Mouse (Mus musculus) limb, embryonic 13.5 days (tissue): ENCODE measurements around the gene Klhl33. TPM values are rescaled to one million over a fixed set of nuclear protein-coding genes. Genes with fewer than 3 reads are reported as not detected.

ENCODE experiments used
- ATAC-seq: fragments of 200-750 bp; cut with Nextera tagmentation; 2 replicates; pipeline ENCODE4 v1.8.0; 2017; ENCODE audit warnings: low read depth, moderate number of reproducible peaks, moderate TSS enrichment; ENCODE audit not compliant: low FRiP score
- H3K27ac ChIP-seq: fragments of 300-500 bp; sonication (generic); 2 replicates; pipeline ENCODE4 v1.5.1; 2015; ENCODE audit warnings: inconsistent platforms, mild to moderate bottlenecking, moderate library complexity
- H3K27me3 ChIP-seq: fragments of 300-500 bp; sonication (generic); 2 replicates; pipeline ENCODE4 v1.6.1; 2015; ENCODE audit warnings: mild to moderate bottlenecking, inconsistent platforms
- H3K36me3 ChIP-seq: fragments of 300-500 bp; sonication (generic); 2 replicates; pipeline ENCODE4 v1.6.1; 2015; ENCODE audit warnings: inconsistent platforms, mild to moderate bottlenecking, moderate library complexity
- H3K4me1 ChIP-seq: fragments of 300-500 bp; sonication (generic); 2 replicates; pipeline ENCODE4 v1.6.1; 2015; ENCODE audit warnings: inconsistent platforms
- H3K4me2 ChIP-seq: fragments of 300-500 bp; sonication (generic); replicated peaks from 2 replicates; pipeline ENCODE4 v1.6.1; 2015; ENCODE audit warnings: inconsistent platforms, mild to moderate bottlenecking, moderate library complexity
- H3K4me3 ChIP-seq: fragments of 300-500 bp; sonication (generic); 2 replicates; pipeline ENCODE4 v1.5.1; 2015; ENCODE audit warnings: moderate library complexity, mild to moderate bottlenecking, inconsistent platforms
- H3K9ac ChIP-seq: fragments of 300-500 bp; sonication (generic); 2 replicates; pipeline ENCODE4 v1.6.1; 2015; ENCODE audit warnings: mild to moderate bottlenecking, inconsistent platforms
- H3K9me3 ChIP-seq: fragments of 300-500 bp; sonication (generic); 2 replicates; pipeline ENCODE4 v1.6.1; 2016; ENCODE audit warnings: inconsistent platforms
- WGBS: fragments of 180-500 bp; shearing (Covaris S2); methylation state at CpG from one replicate; pipeline ENCODE4 v1.1.7; 2015; 5-methylcytosine and 5-hydroxymethylcytosine counted together
- polyA plus RNA-seq: library from polyadenylated mRNA; unstranded; fragments of >200 nt; fragmentation: Nextera tagmentation; extraction: Ambion mirVana; gene quantifications from 2 replicates; pipeline ENCODE4 v1.2.1, GENCODE M21; 2015

Gene Klhl33
- polyA plus RNA-seq, 1 experiment from 2014 or later: 0.08 TPM

DNA sequence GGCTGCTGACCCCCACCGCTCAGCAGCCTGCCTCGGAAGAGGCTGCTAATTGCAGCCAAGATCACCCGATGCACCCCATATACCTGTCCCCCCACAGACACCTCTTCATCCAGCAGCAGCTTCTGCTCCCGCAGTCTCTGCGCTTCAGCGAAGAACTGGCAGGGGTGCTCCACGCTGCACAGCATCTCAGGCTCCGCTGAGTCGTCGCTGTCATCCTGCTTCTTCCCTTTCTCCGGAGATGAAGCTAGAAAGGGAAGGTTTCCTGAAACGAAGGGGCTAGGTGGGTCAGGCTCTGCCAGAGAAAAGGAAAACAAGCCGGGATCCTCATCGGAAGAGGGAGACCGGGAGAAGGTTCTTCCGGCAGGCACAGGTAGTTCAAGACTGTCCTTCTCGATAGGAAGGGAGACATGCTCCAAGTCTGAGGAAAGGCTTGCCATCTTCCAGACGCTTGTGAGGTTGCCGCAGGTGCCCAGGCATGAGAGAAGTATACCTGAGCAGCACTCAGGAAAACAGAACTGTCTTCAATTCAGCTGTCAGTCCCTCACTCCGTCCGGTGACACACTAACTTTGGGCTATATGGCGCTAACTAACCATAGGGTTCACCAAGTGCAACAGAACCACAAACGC is 447 bp downstream of the Klhl33 start:
- H3K27ac ChIP-seq: no peak overlapping the region
- H3K9ac ChIP-seq: peak overlapping the region; percentile 55
- H3K27me3 ChIP-seq: peaks cover 52% of the 10 kb centered on the region
- H3K4me2 ChIP-seq: peak overlapping the region; percentile 74
- peaks cover 9% of the 10 kb centered on the region for H3K4me1 ChIP-seq
- ATAC-seq: no peak
- 16% methylated on average over 23 of the region's 23 CpGs for WGBS
- H3K9me3 ChIP-seq: no peaks in the 10 kb centered on the region
- H3K4me3 ChIP-seq: peak overlapping the region; percentile 40
- H3K36me3 ChIP-seq: no peaks in the 10 kb centered on the region

DNA sequence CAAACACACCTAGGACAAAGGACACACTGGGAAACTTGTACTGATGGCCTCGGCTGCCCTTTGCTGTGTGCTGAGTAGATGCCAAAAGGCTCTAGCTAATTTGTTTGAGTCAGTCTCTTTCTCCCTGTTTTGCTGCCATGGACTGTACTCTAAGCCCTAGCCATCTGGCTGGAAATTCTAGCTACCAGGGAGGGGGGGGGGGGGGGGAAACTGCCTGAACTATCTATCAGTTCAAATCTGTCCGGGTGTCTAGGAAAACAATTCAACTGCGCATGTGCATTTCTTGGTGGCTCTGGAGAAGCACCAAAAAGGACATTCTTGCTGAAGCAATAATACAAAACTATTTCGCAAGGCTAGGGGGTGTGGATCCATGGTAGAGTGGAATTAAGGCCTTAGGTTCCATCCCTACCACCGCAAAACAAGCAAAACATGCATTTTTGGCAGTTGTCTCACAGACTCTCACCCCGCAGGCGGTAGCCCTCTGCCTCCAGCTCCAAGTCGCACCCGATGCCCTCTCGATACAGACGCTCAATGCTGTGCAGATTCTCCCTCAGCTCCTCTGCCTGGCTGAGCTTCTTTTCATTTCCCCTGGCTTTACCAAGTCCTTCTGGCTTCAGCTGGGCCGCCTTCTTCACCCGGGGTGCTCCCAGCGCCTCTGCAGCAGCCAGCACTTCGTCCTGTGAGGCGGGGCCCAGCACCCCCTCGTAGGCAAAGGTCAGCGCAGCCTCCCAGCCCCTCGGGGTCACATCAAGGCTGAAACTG is 1.1 kb downstream of the Klhl33 start:
- H3K9ac ChIP-seq: peak overlapping the region; percentile 55
- no peak overlapping the region for H3K27ac ChIP-seq
- H3K9me3 ChIP-seq: no peaks in the 10 kb centered on the region
- peak overlapping the region; percentile 74 for H3K4me2 ChIP-seq
- H3K27me3 ChIP-seq: peaks cover 52% of the 10 kb centered on the region
- H3K36me3 ChIP-seq: no peaks in the 10 kb centered on the region
- peaks cover 9% of the 10 kb centered on the region for H3K4me1 ChIP-seq
- 16% methylated on average over 19 of the region's 19 CpGs for WGBS
- ATAC-seq: no peak
- peak overlapping the region; percentile 40 for H3K4me3 ChIP-seq

DNA sequence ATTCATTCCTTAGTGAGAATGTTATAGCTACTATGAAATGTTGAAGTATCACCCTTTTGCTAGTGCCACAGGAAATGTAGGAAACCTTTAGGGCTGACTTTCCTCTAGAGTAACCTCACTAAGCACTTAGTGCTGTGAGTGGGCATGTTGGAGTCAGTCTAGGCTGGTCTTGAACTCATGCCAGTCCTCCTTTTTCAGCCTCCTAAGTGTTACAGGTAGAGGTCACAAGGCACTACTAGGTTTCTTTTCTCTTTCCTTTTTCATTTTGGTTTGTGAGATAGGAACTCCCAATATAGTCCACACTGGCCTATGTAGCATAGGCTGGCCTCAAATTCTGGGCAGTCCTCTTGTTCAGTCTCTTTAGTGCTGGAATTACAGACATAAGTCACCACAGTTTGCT is 1.9 kb downstream of the Klhl33 start:
- Histone ChIP-seq H3K4me2 (no peak overlapping the region), H3K4me1 (peaks cover 9% of the 10 kb centered on the region), H3K27me3 (peaks cover 51% of the 10 kb centered on the region), H3K9ac (no peak overlapping the region), H3K27ac (no peak overlapping the region), H3K4me3 (no peak overlapping the region), H3K9me3 (no peaks in the 10 kb centered on the region), H3K36me3 (no peaks in the 10 kb centered on the region)
- ATAC-seq: no peak

DNA sequence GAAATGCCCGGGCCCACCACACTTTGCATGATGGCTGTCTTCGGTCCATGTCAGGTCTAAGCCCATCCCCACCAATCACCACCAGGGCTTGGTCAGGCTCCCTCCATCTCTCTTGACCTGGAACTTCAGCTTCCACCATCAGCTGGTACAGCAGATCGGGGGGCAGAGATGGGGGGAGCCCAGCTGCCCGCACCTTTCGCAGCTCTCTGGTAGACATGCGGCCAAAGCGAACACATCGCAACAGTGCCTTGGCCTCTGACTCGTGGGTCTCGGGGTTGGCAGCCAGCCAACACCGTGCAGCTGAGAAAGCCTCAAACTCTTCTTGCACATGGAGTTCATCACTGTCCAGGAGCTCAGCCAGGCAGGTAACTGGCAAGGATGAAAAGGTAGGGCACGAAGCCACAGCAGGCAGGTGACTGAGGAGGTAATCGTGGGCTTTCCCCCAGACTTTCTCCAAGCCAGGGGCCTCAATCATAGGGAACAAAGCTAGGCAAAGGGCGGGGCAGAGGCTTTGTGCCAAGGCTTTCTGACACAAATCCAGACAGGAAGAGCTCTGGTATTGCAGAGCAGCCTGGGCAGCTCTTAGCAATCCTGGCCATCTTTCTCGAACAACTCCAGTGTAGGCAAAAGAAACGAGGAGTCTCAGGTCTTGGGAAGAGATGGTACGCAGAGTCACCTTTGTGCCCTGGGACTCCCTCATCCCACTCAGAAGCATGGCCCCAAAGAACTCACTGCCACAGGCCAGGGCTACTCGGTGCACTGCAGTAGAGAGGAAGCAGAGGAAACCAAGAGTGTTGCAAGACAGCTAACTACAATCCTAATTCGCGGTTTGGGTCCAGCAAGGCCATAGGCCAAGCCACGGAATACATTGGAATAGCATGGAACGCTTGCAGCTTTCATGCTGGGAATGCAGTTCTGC is 4.5 kb downstream of the Klhl33 start:
- Histone ChIP-seq H3K27me3 (peaks cover 35% of the 10 kb centered on the region), H3K4me1 (peaks cover 9% of the 10 kb centered on the region), H3K9me3 (no peaks in the 10 kb centered on the region), H3K4me3 (no peak overlapping the region), H3K27ac (no peak overlapping the region), H3K9ac (no peak overlapping the region), H3K36me3 (no peaks in the 10 kb centered on the region), H3K4me2 (no peak overlapping the region)
- 81% methylated on average over 22 of the region's 22 CpGs for WGBS
- ATAC-seq: no peak

DNA sequence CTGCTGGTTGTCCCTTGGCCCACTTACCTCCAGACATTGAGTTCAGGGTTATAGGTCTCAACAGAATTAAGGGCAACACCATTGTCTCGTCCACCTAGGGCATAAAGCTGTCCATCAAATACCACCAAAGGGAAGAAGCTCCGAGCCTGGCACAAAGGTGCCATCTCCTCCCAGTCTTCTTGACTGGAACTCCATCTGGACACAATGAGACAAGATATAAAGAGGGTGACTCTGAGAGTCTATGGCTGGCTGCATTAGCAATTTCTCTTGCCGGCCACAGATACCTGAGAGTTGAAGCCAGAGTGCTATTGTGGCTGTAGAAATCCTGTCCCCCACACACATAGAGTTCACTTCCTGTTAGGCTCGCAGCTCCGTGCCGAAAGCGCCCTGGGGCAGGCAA is 5.2 kb downstream of the Klhl33 start:
- no peak for ATAC-seq
- Histone ChIP-seq H3K27me3 (peaks cover 28% of the 10 kb centered on the region), H3K9ac (no peak overlapping the region), H3K4me3 (no peak overlapping the region), H3K4me2 (no peak overlapping the region), H3K27ac (no peak overlapping the region), H3K9me3 (no peaks in the 10 kb centered on the region), H3K36me3 (no peaks in the 10 kb centered on the region), H3K4me1 (peaks cover 9% of the 10 kb centered on the region)
- WGBS: 83% methylated on average over 7 of the region's 7 CpGs

DNA sequence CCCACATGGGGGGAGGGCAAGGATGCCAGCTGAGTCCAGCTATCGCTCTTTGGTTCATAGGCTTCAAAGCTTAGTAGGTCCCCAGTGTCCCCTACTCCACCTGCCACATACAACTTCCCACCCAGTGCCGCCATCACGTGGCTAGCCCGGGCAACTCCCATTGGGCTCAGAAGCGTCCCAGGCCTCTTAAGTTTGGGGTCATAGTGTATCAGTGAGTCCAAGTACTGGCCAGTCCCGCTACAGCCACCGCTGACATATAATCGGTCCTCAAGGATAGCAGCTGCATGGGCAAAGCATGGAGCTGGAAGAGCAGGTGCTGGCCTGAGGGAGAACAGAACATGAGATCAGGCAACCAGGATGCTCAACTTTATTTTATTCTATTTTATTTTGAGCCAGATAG is 5.7 kb downstream of the Klhl33 start:
- peaks cover 5% of the 10 kb centered on the region for H3K4me1 ChIP-seq
- no peaks in the 10 kb centered on the region for H3K9me3 ChIP-seq
- 91% methylated on average over 8 of the region's 8 CpGs for WGBS
- peaks cover 23% of the 10 kb centered on the region for H3K27me3 ChIP-seq
- no peaks in the 10 kb centered on the region for H3K36me3 ChIP-seq
- no peak for ATAC-seq
- no peak overlapping the region for H3K4me3 ChIP-seq
- H3K4me2 ChIP-seq: no peak overlapping the region
- H3K9ac ChIP-seq: no peak overlapping the region
- H3K27ac ChIP-seq: no peak overlapping the region

DNA sequence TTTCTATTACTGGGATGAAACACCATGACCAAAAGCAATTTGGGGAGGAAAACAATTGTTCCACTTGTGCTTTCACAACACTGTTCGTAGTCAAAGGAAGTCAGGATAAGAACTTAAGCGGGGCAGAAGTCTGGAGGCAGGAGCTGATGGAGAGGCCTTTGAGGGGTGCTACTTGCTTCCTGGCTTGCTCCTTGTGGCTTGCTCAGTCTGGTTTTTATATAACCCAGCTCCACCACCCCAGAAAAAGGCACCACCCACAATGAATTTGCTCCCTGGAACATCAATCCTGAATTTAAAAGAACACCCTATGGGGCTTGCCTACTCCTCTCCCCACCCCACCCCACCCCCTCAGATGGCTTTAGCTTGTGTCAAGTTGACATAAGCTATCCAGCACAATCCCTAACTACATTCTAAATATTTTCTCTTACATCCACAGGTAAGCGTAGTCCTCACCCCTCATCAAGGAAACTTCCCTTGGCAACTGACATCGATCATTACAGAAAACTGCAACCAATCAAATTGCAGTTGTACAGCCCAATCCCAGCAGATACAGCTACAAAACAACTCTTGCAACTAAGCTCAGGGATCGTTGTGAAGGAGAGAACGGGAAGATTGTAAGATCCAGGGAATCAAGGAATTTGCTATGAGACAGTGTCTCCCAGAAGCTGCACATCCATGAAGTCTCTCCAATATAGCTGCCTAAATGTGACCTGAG is 20.9 kb downstream of the Klhl33 start:
- no peak overlapping the region for H3K9ac ChIP-seq
- H3K9me3 ChIP-seq: no peaks in the 10 kb centered on the region
- H3K27ac ChIP-seq: no peak overlapping the region
- no peaks in the 10 kb centered on the region for H3K4me1 ChIP-seq
- no peaks in the 10 kb centered on the region for H3K27me3 ChIP-seq
- no peak for ATAC-seq
- no peak overlapping the region for H3K4me3 ChIP-seq
- H3K4me2 ChIP-seq: no peak overlapping the region
- 85% methylated on average over 6 of the region's 6 CpGs for WGBS
- no peaks in the 10 kb centered on the region for H3K36me3 ChIP-seq

DNA sequence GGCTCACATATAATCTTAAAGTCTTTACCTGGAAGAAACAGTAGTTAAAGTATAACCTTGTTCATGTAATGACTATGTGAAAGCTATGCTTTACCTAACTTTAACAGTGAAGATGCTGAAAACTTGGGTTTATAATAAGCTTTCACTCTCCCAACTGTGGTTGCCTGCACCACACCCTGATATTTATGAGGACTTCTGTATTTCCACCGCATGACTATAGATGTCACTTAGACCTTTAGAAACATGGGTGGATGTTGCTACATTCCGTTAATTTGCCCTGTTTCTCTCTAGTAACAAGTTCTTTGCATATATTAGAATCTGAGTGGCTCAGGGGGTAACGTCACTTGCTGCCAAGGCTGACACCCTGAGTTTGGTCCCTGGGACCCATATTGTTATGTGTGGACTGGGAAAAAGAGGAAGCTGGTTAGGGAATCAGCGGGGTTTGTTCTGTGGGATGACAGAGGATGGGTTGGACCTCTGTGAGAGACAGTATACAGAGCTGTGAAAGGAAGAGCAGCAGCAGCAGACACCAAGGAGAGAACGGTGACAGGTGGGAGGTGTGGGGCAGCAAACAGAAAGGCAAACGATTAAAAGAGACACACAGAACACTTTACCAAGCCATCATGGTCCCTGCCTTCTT is 21.6 kb downstream of the Klhl33 start:
- no peak for ATAC-seq
- H3K27ac ChIP-seq: no peak overlapping the region
- no peak overlapping the region for H3K4me3 ChIP-seq
- H3K27me3 ChIP-seq: no peaks in the 10 kb centered on the region
- 86% methylated on average over 6 of the region's 6 CpGs for WGBS
- no peaks in the 10 kb centered on the region for H3K36me3 ChIP-seq
- H3K9me3 ChIP-seq: no peaks in the 10 kb centered on the region
- no peak overlapping the region for H3K4me2 ChIP-seq
- 0 out of 2 replicates have a peak, but pooled peaks cover 2% of the 10 kb centered on the region for H3K4me1 ChIP-seq
- no peak overlapping the region for H3K9ac ChIP-seq

DNA sequence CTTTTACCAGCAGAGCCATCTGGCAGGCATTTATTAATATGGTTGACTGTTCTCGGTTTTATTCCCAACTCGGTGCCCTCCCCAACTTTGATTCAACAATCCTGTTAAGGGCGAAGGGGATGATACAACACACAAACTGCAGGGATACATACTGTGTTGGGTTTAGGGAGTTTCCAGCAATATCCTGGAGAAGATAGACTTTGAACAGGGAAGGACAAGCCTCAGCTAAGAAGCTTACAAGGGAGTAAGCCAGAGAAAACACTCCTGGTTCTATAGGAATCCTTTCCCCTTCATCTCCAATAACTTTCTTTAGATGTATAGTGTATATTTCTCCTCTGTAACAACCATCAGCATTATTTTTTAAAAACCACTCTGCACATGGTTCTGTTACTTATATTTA is 22.1 kb downstream of the Klhl33 start:
- no peak for ATAC-seq

DNA sequence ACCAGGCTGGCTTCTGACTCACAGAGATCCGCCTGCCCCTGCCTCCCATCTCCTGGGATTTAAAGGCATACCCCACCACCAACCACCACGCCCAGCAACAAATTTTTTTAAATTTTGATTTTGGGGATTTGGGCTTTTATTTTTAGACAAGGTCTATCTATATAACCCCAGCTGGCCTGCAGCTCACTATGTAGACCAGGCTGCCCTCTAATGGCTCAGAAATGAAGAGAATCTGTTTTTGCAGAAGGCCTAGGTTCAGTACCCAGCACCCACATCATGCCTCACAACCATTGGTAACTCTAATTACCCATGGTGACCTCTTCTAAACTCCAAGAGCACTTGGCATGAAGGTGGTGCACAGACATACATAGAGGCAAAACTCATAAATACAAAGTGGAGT is 26.0 kb downstream of the Klhl33 start:
- H3K4me3 ChIP-seq: no peak overlapping the region
- no peaks in the 10 kb centered on the region for H3K27me3 ChIP-seq
- 85% methylated on average over 2 of the region's 2 CpGs for whole genome bisulfite sequencing
- no peaks in the 10 kb centered on the region for H3K9me3 ChIP-seq
- H3K27ac ChIP-seq: no peak overlapping the region
- H3K36me3 ChIP-seq: no peaks in the 10 kb centered on the region
- 0 out of 2 replicates have a peak, but pooled peaks cover 5% of the 10 kb centered on the region for H3K4me1 ChIP-seq
- peak overlapping the region; percentile 77 for H3K4me2 ChIP-seq
- no peak for ATAC-seq
- H3K9ac ChIP-seq: no peak overlapping the region

More for the DNA sequence above, 22.1 kb downstream of the Klhl33 start:
- Histone ChIP-seq H3K4me3 (no peak overlapping the region), H3K27me3 (no peaks in the 10 kb centered on the region), H3K4me1 (0 out of 2 replicates have a peak, but pooled peaks cover 5% of the 10 kb centered on the region), H3K9ac (no peak overlapping the region), H3K4me2 (no peak overlapping the region), H3K36me3 (no peaks in the 10 kb centered on the region), H3K27ac (no peak overlapping the region), H3K9me3 (no peaks in the 10 kb centered on the region)
- WGBS: 71% methylated on average over 3 of the region's 3 CpGs

DNA sequence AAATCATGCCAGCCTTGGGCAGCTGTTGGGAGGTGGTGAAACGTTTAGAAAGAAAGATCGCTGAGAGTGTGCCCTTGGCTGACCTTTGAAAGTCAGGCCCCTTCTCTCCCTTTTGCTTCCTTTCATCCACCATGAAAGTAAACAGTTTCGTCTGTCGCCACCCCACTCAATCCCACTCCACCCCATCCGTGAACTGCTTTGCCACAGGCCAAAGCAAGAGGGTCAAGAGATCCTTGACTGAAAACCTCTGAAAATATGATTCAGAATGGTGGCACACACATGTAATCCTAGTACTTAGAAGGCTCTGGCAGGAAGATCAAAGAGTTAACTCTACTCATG is 26.5 kb downstream of the Klhl33 start:
- Histone ChIP-seq H3K27me3 (no peaks in the 10 kb centered on the region), H3K4me3 (peak overlapping the region; percentile 56), H3K27ac (no peak overlapping the region; the same call in 1 of the 2 replicates), H3K9me3 (no peaks in the 10 kb centered on the region), H3K4me2 (peak overlapping the region; percentile 77), H3K4me1 (0 out of 2 replicates have a peak, but pooled peaks cover 5% of the 10 kb centered on the region), H3K9ac (peak overlapping the region; percentile 69; the same call in 1 of the 2 replicates), H3K36me3 (no peaks in the 10 kb centered on the region)
- ATAC-seq: no peak
- 18% methylated on average over 5 of the region's 5 CpGs for WGBS
